Mouse (Mus musculus) CH12.LX (cell line): ENCODE results near the gene Yae1d1. TPM values are rescaled to one million over a fixed set of nuclear protein-coding genes. Genes with fewer than 3 reads are reported as not detected.

Experiments used
- DNase-seq: peaks from one replicate; pipeline ENCODE4 v3.0.0-alpha.2; 2013; ENCODE audit errors: extremely low read depth
- H3K27ac ChIP-seq: 2 replicates; pipeline ENCODE4 v1.5.1; 2012; ENCODE audit warnings: low read depth, mild to moderate bottlenecking, control low read depth, moderate library complexity; ENCODE audit not compliant: insufficient read depth
- H3K27me3 ChIP-seq: replicated peaks from 2 replicates; pipeline ENCODE3; 2012; ENCODE audit warnings: inconsistent platforms
- H3K36me3 ChIP-seq, 2 experiments: replicated peaks in 1 of 2; 2 replicates each; pipeline versions ENCODE3 to v1.6.1; 2012; ENCODE audit warnings: inconsistent platforms in 1 of 2, low read length in 1 of 2, mild to moderate bottlenecking in 1 of 2, mixed read lengths in 1 of 2, moderate library complexity in 1 of 2; ENCODE audit not compliant: control insufficient read depth in 1 of 2, insufficient read depth in 1 of 2
- H3K4me1 ChIP-seq, 2 experiments: 2 replicates each; pipeline ENCODE4 v1.6.1; 2012; ENCODE audit warnings: inconsistent platforms in 1 of 2, moderate library complexity in 1 of 2; ENCODE audit not compliant: insufficient read depth in 2 of 2, control insufficient read depth in 1 of 2
- H3K4me2 ChIP-seq: 2 replicates; pipeline ENCODE4 v1.6.1; 2012; ENCODE audit warnings: low read depth, mild to moderate bottlenecking, control low read depth; ENCODE audit not compliant: poor library complexity, insufficient read depth, severe bottlenecking
- H3K4me3 ChIP-seq, 3 experiments: fragments of 150-350 bp in 1 of 3; sonication (generic) in 1 of 3; replicated peaks in 1 of 3; 2 replicates each; pipeline versions ENCODE3 to v1.5.1; 2011 to 2012; ENCODE audit warnings: low read depth in 2 of 3, low read length in 2 of 3, mild to moderate bottlenecking in 2 of 3, moderate library complexity in 2 of 3, control low read depth in 1 of 3, improper control_type of control experiment in 1 of 3, inconsistent platforms in 1 of 3, mixed read lengths in 1 of 3; ENCODE audit not compliant: poor library complexity in 1 of 3
- H3K79me2 ChIP-seq: replicated peaks from 2 replicates; pipeline ENCODE4 v1.6.1; 2012; ENCODE audit warnings: mild to moderate bottlenecking, moderate library complexity; ENCODE audit not compliant: control insufficient read depth, poor library complexity, insufficient read depth, severe bottlenecking; ENCODE audit errors: extremely low read depth
- H3K9ac ChIP-seq: 2 replicates; pipeline ENCODE4 v1.6.1; 2012; ENCODE audit warnings: low read depth, mild to moderate bottlenecking, control low read depth, moderate library complexity; ENCODE audit not compliant: insufficient read depth
- H3K9me3 ChIP-seq: replicated peaks from 2 replicates; pipeline ENCODE3; 2012; ENCODE audit warnings: low read length, inconsistent platforms, mixed read lengths
- CHD1 ChIP-seq: IDR thresholded peaks from 2 replicates; pipeline ENCODE4 v1.6.1; 2012; ENCODE audit warnings: low read depth, low read length, improper control_type of control experiment, inconsistent platforms
- ELF1 ChIP-seq: IDR thresholded peaks from 2 replicates; pipeline ENCODE4 v1.6.1; 2014; ENCODE audit warnings: low read depth, mild to moderate bottlenecking, inconsistent platforms, low read length, improper control_type of control experiment
- ETS1 ChIP-seq: conservative IDR thresholded peaks from 2 replicates; pipeline ENCODE4 v1.6.1; 2012; ENCODE audit warnings: low read depth, mild to moderate bottlenecking, inconsistent platforms, low read length, improper control_type of control experiment, moderate library complexity
- GABPA ChIP-seq: IDR thresholded peaks from 2 replicates; pipeline ENCODE4 v1.6.1; 2012; ENCODE audit warnings: low read depth, low read length, improper control_type of control experiment, inconsistent platforms; ENCODE audit not compliant: insufficient replicate concordance
- HCFC1 ChIP-seq: IDR thresholded peaks from 2 replicates; pipeline ENCODE4 v1.6.1; 2012; ENCODE audit warnings: low read depth, mild to moderate bottlenecking, inconsistent platforms, low read length, improper control_type of control experiment
- JUN ChIP-seq: IDR thresholded peaks from 2 replicates; pipeline ENCODE4 v1.6.1; 2011; ENCODE audit warnings: low read depth, mild to moderate bottlenecking, low read length, improper control_type of control experiment, moderate library complexity; ENCODE audit not compliant: insufficient read depth
- KAT2A ChIP-seq: IDR thresholded peaks from 2 replicates; pipeline ENCODE4 v1.6.1; 2012; ENCODE audit warnings: low read length, improper control_type of control experiment, inconsistent platforms; ENCODE audit not compliant: insufficient replicate concordance
- MAFK ChIP-seq: IDR thresholded peaks from 2 replicates; pipeline ENCODE4 v1.6.1; 2011; ENCODE audit warnings: low read length, improper control_type of control experiment; ENCODE audit not compliant: insufficient replicate concordance
- MAX ChIP-seq: IDR thresholded peaks from 2 replicates; pipeline ENCODE4 v1.6.1; 2011; ENCODE audit warnings: low read length, improper control_type of control experiment
- MAZ ChIP-seq: IDR thresholded peaks from 2 replicates; pipeline ENCODE4 v1.6.1; 2012; ENCODE audit warnings: low read depth, mild to moderate bottlenecking, inconsistent platforms, low read length, improper control_type of control experiment, moderate library complexity
- MEF2A ChIP-seq: IDR thresholded peaks from 2 replicates; pipeline ENCODE4 v1.6.1; 2014; ENCODE audit warnings: low read depth, mild to moderate bottlenecking, inconsistent platforms, low read length, improper control_type of control experiment, borderline replicate concordance
- MXI1 ChIP-seq: IDR thresholded peaks from 2 replicates; pipeline ENCODE4 v1.6.1; 2011; ENCODE audit warnings: mild to moderate bottlenecking, low read depth, low read length, improper control_type of control experiment
- POLR2AphosphoS2 ChIP-seq: IDR thresholded peaks from 2 replicates; pipeline ENCODE4 v1.6.1; 2011; ENCODE audit warnings: low read depth, low read length, improper control_type of control experiment
- RAD21 ChIP-seq: IDR thresholded peaks from 2 replicates; pipeline ENCODE4 v1.6.1; 2011; ENCODE audit warnings: low read depth, mild to moderate bottlenecking, low read length, improper control_type of control experiment, moderate library complexity
- RCOR1 ChIP-seq: conservative IDR thresholded peaks from 2 replicates; pipeline ENCODE4 v1.6.1; 2012; ENCODE audit warnings: low read depth, mild to moderate bottlenecking, inconsistent platforms, low read length, improper control_type of control experiment
- TBP ChIP-seq: conservative IDR thresholded peaks from 2 replicates; pipeline ENCODE4 v1.6.1; 2011; ENCODE audit warnings: low read depth, low read length, improper control_type of control experiment
- TCF12 ChIP-seq: IDR thresholded peaks from 2 replicates; pipeline ENCODE4 v1.6.1; 2014; ENCODE audit warnings: low read depth, mild to moderate bottlenecking, inconsistent platforms, low read length, improper control_type of control experiment
- USF1 ChIP-seq: IDR thresholded peaks from 2 replicates; pipeline ENCODE4 v1.6.1; 2014; ENCODE audit warnings: low read depth, mild to moderate bottlenecking, inconsistent platforms, low read length, improper control_type of control experiment
- USF2 ChIP-seq: conservative IDR thresholded peaks from 2 replicates; pipeline ENCODE4 v1.6.1; 2011; ENCODE audit warnings: low read depth, low read length, improper control_type of control experiment
- ZKSCAN1 ChIP-seq: IDR thresholded peaks from 2 replicates; pipeline ENCODE4 v1.6.1; 2012; ENCODE audit warnings: low read depth, inconsistent platforms, low read length, improper control_type of control experiment, borderline replicate concordance
- ZMIZ1 ChIP-seq: IDR thresholded peaks from 2 replicates; pipeline ENCODE4 v1.6.1; 2012; ENCODE audit warnings: low read depth, mild to moderate bottlenecking, inconsistent platforms, low read length, improper control_type of control experiment
- dilution Hi-C: fragments of 300-500 bp; cut with MboI; formaldehyde crosslinking; loops from 2 replicates; pipeline ENCODE4 v1.14.3; 2020; ENCODE audit warnings: low sequenced_read_pairs; ENCODE audit not compliant: extremely low pct_unique_long_range_greater_than_20kb, extremely low pct_ligation_motif_present
- in situ Hi-C: fragments of 300-500 bp; cut with MboI; formaldehyde crosslinking; loops from 3 replicates; pipeline ENCODE4 v1.14.3; 2019; ENCODE audit warnings: low sequenced_read_pairs, low pct_ligation_motif_present, low pct_unique_long_range_greater_than_20kb, mixed read lengths
- polyA plus RNA-seq: library from polyadenylated mRNA; unstranded; fragments of >175 nt; gene quantifications from 2 replicates; pipeline ENCODE4 v1.2.1, GENCODE M21; 2012; ENCODE audit warnings: low read depth; ENCODE audit not compliant: insufficient read length
- total RNA-seq, 2 experiments: library from RNA; depleted of rRNA; stranded (reverse); fragments of 300-350 nt in 1 of 2; fragments of >200 nt in 1 of 2; gene quantifications; 2 replicates each; pipeline ENCODE4 v1.2.3; 2012 to 2014

Yae1d1 gene
- total and polyA plus RNA-seq, 3 experiments, result 18.7 to 54.3 (median 26.0) TPM

- TF ChIP-seq HCFC1, result peak; percentile 91
These were observed at the start of gene Yae1d1 (continued) for GRCm38 (mm10) chr13:17992697-17993514.

- dilution Hi-C loops (no loop called here), in situ Hi-C loops (no loop called here)
- H3K9me3 ChIP-seq, result no peaks in the 10 kb centered on the region
- H3K4me2 ChIP-seq, result no peak overlapping the region
- no peak for DNase-seq
- no peak overlapping the region for H3K27ac ChIP-seq
- H3K27me3 ChIP-seq, result no peaks in the 10 kb centered on the region
- H3K79me2 ChIP-seq, result no peaks in the 10 kb centered on the region
- TF ChIP-seq TBP, result no peak
- no peak for TF ChIP-seq ETS1
- TF ChIP-seq GABPA, result no peak
- TF ChIP-seq MAFK, result no peak
- TF ChIP-seq POLR2AphosphoS2, result no peak
- TF ChIP-seq ZMIZ1, result no peak
- TF ChIP-seq USF1, result no peak
- no peak for TF ChIP-seq MEF2A
- no peak for TF ChIP-seq MAX
- TF ChIP-seq CHD1, result no peak
- no peak for TF ChIP-seq TCF12
- TF ChIP-seq MAZ, result no peak
- no peak for TF ChIP-seq USF2
- no peak for TF ChIP-seq KAT2A
- TF ChIP-seq ELF1, result no peak
- H3K4me3 ChIP-seq, result no peak overlapping the region
- H3K4me1 ChIP-seq, result no peaks in the 10 kb centered on the region
- no peaks in the 10 kb centered on the region for H3K36me3 ChIP-seq
- no peak overlapping the region for H3K9ac ChIP-seq
These were observed 45.7 kb upstream of the Yae1d1 start for GRCm38 (mm10) chr13:18038814-18039213.

- in situ Hi-C loops (no loop called here), dilution Hi-C loops (no loop called here)
- no peaks in the 10 kb centered on the region for H3K36me3 ChIP-seq
- TF ChIP-seq GABPA, result no peak
- TF ChIP-seq USF1, result no peak
- TF ChIP-seq RCOR1, result no peak
- TF ChIP-seq ZKSCAN1, result no peak
- no peak for TF ChIP-seq JUN
- TF ChIP-seq CHD1, result no peak
- TF ChIP-seq MXI1, result no peak
- no peak for TF ChIP-seq MAZ
- TF ChIP-seq ELF1, result no peak
- TF ChIP-seq RAD21, result no peak
- TF ChIP-seq MAX, result no peak
- DNase-seq, result peak; percentile 10
- no peaks in the 10 kb centered on the region for H3K27me3 ChIP-seq
- no peak overlapping the region for H3K4me2 ChIP-seq
- H3K27ac ChIP-seq, result no peak overlapping the region
- H3K9ac ChIP-seq, result no peak overlapping the region
- no peak overlapping the region for H3K4me3 ChIP-seq
- H3K9me3 ChIP-seq, result no peaks in the 10 kb centered on the region
- H3K4me1 ChIP-seq, result peaks cover 0 to 4% of the 10 kb centered on the region in 2 experiments; a peak in 2 of 4 replicates
- H3K79me2 ChIP-seq, result no peaks in the 10 kb centered on the region
These were observed 23.5 kb upstream of the Yae1d1 start for GRCm38 (mm10) chr13:18016604-18017003.
